Mouse (Mus musculus): ENCODE data around the gene Neurod2.

The Neurod2 gene

GRCm38 (mm10) chr11:98329081-98329959 lies at the start of gene Neurod2:
Neurod2 (minus strand) TSS chr11:98329648.
- no peak for DNase-seq (ENCODE audit: inconsistent ontology term)

- no peak for DNase-seq (ENCODE audit: inconsistent ontology term)
These were observed 48.3 kb upstream of the Neurod2 start for GRCm38 (mm10) chr11:98377787-98378186.

GRCm38 (mm10) chr11:98376756-98377155 lies 47.3 kb upstream of the Neurod2 start:
- DNase-seq (ENCODE audit: inconsistent ontology term): no peak

GRCm38 (mm10) chr11:98374266-98374665 lies 44.8 kb upstream of the Neurod2 start:
- no peak for DNase-seq (ENCODE audit: inconsistent ontology term)

GRCm38 (mm10) chr11:98373244-98373643 lies 43.8 kb upstream of the Neurod2 start:
- no peak for DNase-seq (ENCODE audit: inconsistent ontology term)

- DNase-seq (ENCODE audit: inconsistent ontology term): no peak
These were observed 43.0 kb upstream of the Neurod2 start for GRCm38 (mm10) chr11:98372406-98372805.

GRCm38 (mm10) chr11:98371556-98372240 lies 42.2 kb upstream of the Neurod2 start:
- no peak for DNase-seq (ENCODE audit: inconsistent ontology term)

GRCm38 (mm10) chr11:98370588-98370987 lies 41.1 kb upstream of the Neurod2 start:
- no peak for DNase-seq (ENCODE audit: inconsistent ontology term)

GRCm38 (mm10) chr11:98369337-98369736 lies 39.9 kb upstream of the Neurod2 start:
- no peak for DNase-seq (ENCODE audit: inconsistent ontology term)

- no peak for DNase-seq (ENCODE audit: inconsistent ontology term)
These were observed 38.4 kb upstream of the Neurod2 start for GRCm38 (mm10) chr11:98367863-98368186.

GRCm38 (mm10) chr11:98367171-98367862 lies 37.9 kb upstream of the Neurod2 start:
- no peak for DNase-seq (ENCODE audit: inconsistent ontology term)

GRCm38 (mm10) chr11:98366290-98366689 lies 36.8 kb upstream of the Neurod2 start:
- no peak for DNase-seq (ENCODE audit: inconsistent ontology term)

- DNase-seq (ENCODE audit: inconsistent ontology term): no peak
These were observed 35.0 kb upstream of the Neurod2 start for GRCm38 (mm10) chr11:98364410-98364809.

- DNase-seq (ENCODE audit: inconsistent ontology term): no peak
These were observed 34.4 kb upstream of the Neurod2 start for GRCm38 (mm10) chr11:98363817-98364216.

- DNase-seq (ENCODE audit: inconsistent ontology term): no peak
These were observed 31.5 kb upstream of the Neurod2 start for GRCm38 (mm10) chr11:98360866-98361521.

- peak; percentile 96 for DNase-seq (ENCODE audit: inconsistent ontology term)
These were observed 29.0 kb upstream of the Neurod2 start, which contains the start of gene Stard3 for GRCm38 (mm10) chr11:98358161-98359083. Stard3 (plus strand) TSS chr11:98358368.

- DNase-seq (ENCODE audit: inconsistent ontology term): no peak
These were observed 28.1 kb upstream of the Neurod2 start for GRCm38 (mm10) chr11:98357396-98358160.

GRCm38 (mm10) chr11:98356625-98357394 lies 27.4 kb upstream of the Neurod2 start:
- DNase-seq (ENCODE audit: inconsistent ontology term): no peak

GRCm38 (mm10) chr11:98355732-98356299 lies 26.4 kb upstream of the Neurod2 start:
- DNase-seq (ENCODE audit: inconsistent ontology term): no peak

Measured in Muller cell, postnatal 12 days (primary cell).